Mouse (Mus musculus) ES-E14 (cell line): ENCODE results near the gene Phgr1.

Source experiments
- HCFC1 ChIP-seq: IDR thresholded peaks from 2 replicates; pipeline ENCODE4 v1.6.1; 2012; ENCODE audit warnings: low read length, inconsistent platforms, borderline replicate concordance; ENCODE audit not compliant: insufficient read depth
- MAFK ChIP-seq: IDR thresholded peaks from 2 replicates; pipeline ENCODE4 v1.6.1; 2014; ENCODE audit warnings: mild to moderate bottlenecking, low read depth, low read length, inconsistent platforms; ENCODE audit not compliant: insufficient read depth
- ZC3H11A ChIP-seq: IDR thresholded peaks from 2 replicates; pipeline ENCODE4 v1.6.1; 2012; ENCODE audit warnings: low read depth, mild to moderate bottlenecking, inconsistent platforms, low read length, borderline replicate concordance
- ZNF384 ChIP-seq: IDR thresholded peaks from 2 replicates; pipeline ENCODE4 v1.6.1; 2012; ENCODE audit warnings: low read depth, low read length, inconsistent platforms

GRCm38 (mm10) chr2:118776295-118776694 lies 3.7 kb downstream of the Phgr1 start:
- TF ChIP-seq ZC3H11A, result no peak
- TF ChIP-seq MAFK, result no peak
- no peak for TF ChIP-seq HCFC1
- TF ChIP-seq ZNF384, result no peak
